Mouse (Mus musculus): ENCODE data around the gene Grk3. TPM values are rescaled to one million over a fixed set of nuclear protein-coding genes. Genes with fewer than 3 reads are reported as not detected.

Gene Grk3
- polyA plus RNA-seq, 1 experiment from 2014 or later = 16.6 TPM

GRCm38 (mm10) chr5:113006997-113007396 is 8.6 kb downstream of the Grk3 start:
- WGBS = 82% methylated on average over 7 of the region's 7 CpGs

GRCm38 (mm10) chr5:113005941-113006391 is 9.6 kb downstream of the Grk3 start:
- no peak for ATAC-seq (replicated peaks; ENCODE audit: insufficient number of reproducible peaks, insufficient read depth, low FRiP score, low read depth)

More at GRCm38 (mm10) chr5:113006997-113007396, 8.6 kb downstream of the Grk3 start:
- H3K36me3 ChIP-seq = no peaks in the 10 kb centered on the region
- no peak overlapping the region for H3K9ac ChIP-seq
- no peak overlapping the region for H3K4me2 ChIP-seq
- H3K4me3 ChIP-seq = no peak overlapping the region
- H3K27ac ChIP-seq = no peak overlapping the region
- H3K9me3 ChIP-seq (replicated peaks) = no peaks in the 10 kb centered on the region
- ATAC-seq (replicated peaks; ENCODE audit: insufficient number of reproducible peaks, insufficient read depth, low FRiP score, low read depth) = no peak
- peaks cover 45% of the 10 kb centered on the region for H3K4me1 ChIP-seq (replicated peaks)
- H3K27me3 ChIP-seq = no peaks in the 10 kb centered on the region

GRCm38 (mm10) chr5:113002821-113003380 is 12.7 kb downstream of the Grk3 start:
- H3K27me3 ChIP-seq = no peaks in the 10 kb centered on the region
- ATAC-seq (replicated peaks; ENCODE audit: insufficient number of reproducible peaks, insufficient read depth, low FRiP score, low read depth) = no peak
- no peak overlapping the region for H3K4me2 ChIP-seq
- no peaks in the 10 kb centered on the region for H3K9me3 ChIP-seq (replicated peaks)
- H3K27ac ChIP-seq = no peak overlapping the region
- WGBS = 48% methylated on average over 5 of the region's 5 CpGs
- no peak overlapping the region for H3K4me3 ChIP-seq
- no peak overlapping the region for H3K9ac ChIP-seq
- peaks cover 24% of the 10 kb centered on the region for H3K4me1 ChIP-seq (replicated peaks)
- no peaks in the 10 kb centered on the region for H3K36me3 ChIP-seq

More at GRCm38 (mm10) chr5:113005941-113006391, 9.6 kb downstream of the Grk3 start:
- no peak overlapping the region for H3K4me2 ChIP-seq
- H3K27ac ChIP-seq = no peak overlapping the region
- no peaks in the 10 kb centered on the region for H3K36me3 ChIP-seq
- peaks cover 45% of the 10 kb centered on the region for H3K4me1 ChIP-seq (replicated peaks)
- no peak overlapping the region for H3K9ac ChIP-seq
- no peak overlapping the region for H3K4me3 ChIP-seq
- no peaks in the 10 kb centered on the region for H3K9me3 ChIP-seq (replicated peaks)
- WGBS = 64% methylated on average over 7 of the region's 7 CpGs
- H3K27me3 ChIP-seq = no peaks in the 10 kb centered on the region

- Histone ChIP-seq H3K9ac (no peak overlapping the region), H3K27me3 (no peaks in the 10 kb centered on the region), H3K9me3 (replicated peaks) (no peaks in the 10 kb centered on the region), H3K4me2 (no peak overlapping the region), H3K4me1 (replicated peaks) (peaks cover 7% of the 10 kb centered on the region; the same call in 1 of the 2 replicates), H3K4me3 (no peak overlapping the region), H3K27ac (no peak overlapping the region), H3K36me3 (peaks cover 5% of the 10 kb centered on the region; the same call in 1 of the 2 replicates)
- 79% methylated on average over 8 of the region's 8 CpGs for WGBS
- ATAC-seq (replicated peaks; ENCODE audit: insufficient number of reproducible peaks, insufficient read depth, low FRiP score, low read depth) = peak; percentile 22; the same call in 1 of the 2 replicates
Observed at GRCm38 (mm10) chr5:112999227-112999626, 16.4 kb downstream of the Grk3 start.

GRCm38 (mm10) chr5:112997516-112998186 is 17.9 kb downstream of the Grk3 start:
- Histone ChIP-seq H3K4me1 (replicated peaks) (peaks cover 2% of the 10 kb centered on the region; the same call in 1 of the 2 replicates), H3K27me3 (no peaks in the 10 kb centered on the region), H3K4me3 (no peak overlapping the region), H3K36me3 (peaks cover 5% of the 10 kb centered on the region; the same call in 1 of the 2 replicates), H3K9ac (no peak overlapping the region), H3K4me2 (no peak overlapping the region), H3K9me3 (replicated peaks) (no peaks in the 10 kb centered on the region), H3K27ac (no peak overlapping the region)
- no peak for ATAC-seq (replicated peaks; ENCODE audit: insufficient number of reproducible peaks, insufficient read depth, low FRiP score, low read depth)
- WGBS = 68% methylated on average over 5 of the region's 5 CpGs

- H3K36me3 ChIP-seq = peaks cover 7% of the 10 kb centered on the region; the same call in 1 of the 2 replicates
- no peak for ATAC-seq (replicated peaks; ENCODE audit: insufficient number of reproducible peaks, insufficient read depth, low FRiP score, low read depth)
- no peak overlapping the region for H3K27ac ChIP-seq
- H3K27me3 ChIP-seq = no peaks in the 10 kb centered on the region
- H3K4me1 ChIP-seq (replicated peaks) = no peaks in the 10 kb centered on the region
- no peak overlapping the region for H3K4me2 ChIP-seq
- no peak overlapping the region for H3K4me3 ChIP-seq
- 84% methylated on average over 9 of the region's 9 CpGs for WGBS
- no peaks in the 10 kb centered on the region for H3K9me3 ChIP-seq (replicated peaks)
- no peak overlapping the region for H3K9ac ChIP-seq
Observed at GRCm38 (mm10) chr5:112991245-112991644, 24.3 kb downstream of the Grk3 start.

- Histone ChIP-seq H3K27ac (no peak overlapping the region), H3K4me2 (no peak overlapping the region), H3K9ac (no peak overlapping the region), H3K9me3 (replicated peaks) (no peaks in the 10 kb centered on the region), H3K4me1 (replicated peaks) (peaks cover 13% of the 10 kb centered on the region; the same call in 1 of the 2 replicates), H3K36me3 (no peaks in the 10 kb centered on the region), H3K4me3 (no peak overlapping the region), H3K27me3 (no peaks in the 10 kb centered on the region)
- no peak for ATAC-seq (replicated peaks; ENCODE audit: insufficient number of reproducible peaks, insufficient read depth, low FRiP score, low read depth)
- WGBS = 85% methylated on average over 6 of the region's 6 CpGs
Observed at GRCm38 (mm10) chr5:112981931-112982330, 33.7 kb downstream of the Grk3 start.

- Histone ChIP-seq H3K27me3 (no peaks in the 10 kb centered on the region), H3K9me3 (replicated peaks) (no peaks in the 10 kb centered on the region), H3K4me2 (no peak overlapping the region), H3K9ac (no peak overlapping the region), H3K36me3 (no peaks in the 10 kb centered on the region), H3K4me3 (no peak overlapping the region), H3K27ac (no peak overlapping the region), H3K4me1 (replicated peaks) (peaks cover 18% of the 10 kb centered on the region; the same call in 1 of the 2 replicates)
- WGBS = 85% methylated on average over 7 of the region's 7 CpGs
- ATAC-seq (replicated peaks; ENCODE audit: insufficient number of reproducible peaks, insufficient read depth, low FRiP score, low read depth) = no peak
Observed at GRCm38 (mm10) chr5:112979710-112980109, 35.9 kb downstream of the Grk3 start.

GRCm38 (mm10) chr5:112979195-112979594 is 36.4 kb downstream of the Grk3 start:
- Histone ChIP-seq H3K9me3 (replicated peaks) (no peaks in the 10 kb centered on the region), H3K9ac (no peak overlapping the region), H3K27me3 (no peaks in the 10 kb centered on the region), H3K4me3 (no peak overlapping the region), H3K4me2 (no peak overlapping the region), H3K27ac (no peak overlapping the region), H3K4me1 (replicated peaks) (peaks cover 17% of the 10 kb centered on the region; the same call in 1 of the 2 replicates), H3K36me3 (no peaks in the 10 kb centered on the region)
- WGBS = 86% methylated on average over 9 of the region's 9 CpGs
- ATAC-seq (replicated peaks; ENCODE audit: insufficient number of reproducible peaks, insufficient read depth, low FRiP score, low read depth) = no peak

GRCm38 (mm10) chr5:112977089-112977488 is 38.5 kb downstream of the Grk3 start:
- H3K27ac ChIP-seq = peak overlapping the region; percentile 75
- H3K4me3 ChIP-seq = no peak overlapping the region
- H3K9me3 ChIP-seq (replicated peaks) = no peaks in the 10 kb centered on the region
- H3K4me1 ChIP-seq (replicated peaks) = peaks cover 29% of the 10 kb centered on the region
- 26% methylated on average over 5 of the region's 5 CpGs for WGBS
- H3K4me2 ChIP-seq = no peak overlapping the region
- ATAC-seq (replicated peaks; ENCODE audit: insufficient number of reproducible peaks, insufficient read depth, low FRiP score, low read depth) = peak; percentile 88
- no peaks in the 10 kb centered on the region for H3K36me3 ChIP-seq
- no peak overlapping the region for H3K9ac ChIP-seq
- no peaks in the 10 kb centered on the region for H3K27me3 ChIP-seq

- WGBS = 48% methylated on average over 7 of the region's 7 CpGs
- H3K4me3 ChIP-seq = no peak overlapping the region
Observed at GRCm38 (mm10) chr5:112973596-112973995, 42.0 kb downstream of the Grk3 start.

More at GRCm38 (mm10) chr5:112973596-112973995, 42.0 kb downstream of the Grk3 start:
- H3K36me3 ChIP-seq = no peaks in the 10 kb centered on the region
- H3K9me3 ChIP-seq (replicated peaks) = no peaks in the 10 kb centered on the region
- no peak overlapping the region for H3K4me2 ChIP-seq
- H3K9ac ChIP-seq = no peak overlapping the region
- no peaks in the 10 kb centered on the region for H3K27me3 ChIP-seq
- ATAC-seq (replicated peaks; ENCODE audit: insufficient number of reproducible peaks, insufficient read depth, low FRiP score, low read depth) = no peak
- H3K4me1 ChIP-seq (replicated peaks) = peaks cover 33% of the 10 kb centered on the region
- no peak overlapping the region for H3K27ac ChIP-seq
